Mouse (Mus musculus): ENCODE results near the gene Gart. TPM values are rescaled to one million over a fixed set of nuclear protein-coding genes. Genes with fewer than 3 reads are reported as not detected.
A peak's percentile ranks its signal among the peaks of the same experiment; 100 is the strongest.

Gene Gart
- total and polyA plus RNA-seq, 3 experiments = 356 to 722 (median 517) TPM

GRCm38 (mm10) chr16:91601693-91602092, 45.1 kb downstream of the Gart start (continued):
- peak; percentile 22; the same call in 1 of the 2 replicates for TF ChIP-seq BHLHE40 (IDR thresholded peaks at IDR 0.05; ENCODE audit: low read depth, low read length)
- no peak for TF ChIP-seq USF1 (IDR thresholded peaks at IDR 0.05; ENCODE audit: low read depth, low read length)
- no peak for TF ChIP-seq HCFC1 (IDR thresholded peaks at IDR 0.05; ENCODE audit: low read depth, low read length)

DNA sequence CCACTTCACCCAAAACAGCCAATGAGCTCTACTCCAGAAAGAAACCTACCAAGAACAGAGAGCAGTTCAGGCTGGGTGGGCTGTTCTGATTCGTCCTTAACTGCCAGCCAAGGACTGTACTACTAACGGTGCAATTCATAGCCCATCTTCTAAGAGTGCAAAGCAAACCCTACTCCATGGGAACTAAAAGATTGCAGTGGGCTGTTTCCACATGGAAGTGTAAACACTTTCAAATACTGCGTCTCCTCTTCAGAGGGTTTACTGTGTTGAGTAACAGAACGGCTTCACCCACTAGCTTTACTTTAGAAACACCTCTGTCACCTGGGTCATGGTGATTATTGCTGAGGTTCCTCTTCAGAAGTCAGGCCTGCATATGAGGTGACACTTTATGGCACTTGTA, 45.7 kb downstream of the Gart start:
- no peaks in the 10 kb centered on the region for H3K79me2 ChIP-seq (replicated peaks; ENCODE audit: control insufficient read depth, extremely low read depth, insufficient read depth, poor library complexity, severe bottlenecking)
- H3K36me3 ChIP-seq (replicated peaks in 1 of 2; ENCODE audit: control insufficient read depth in 1 of 2, insufficient read depth in 1 of 2, low read length in 1 of 2) = no peaks in the 10 kb centered on the region
- DNase-seq (ENCODE audit: extremely low read depth) = no peak
- TF ChIP-seq MAZ (IDR thresholded peaks at IDR 0.05; ENCODE audit: low read depth, low read length) = no peak
- no peak for TF ChIP-seq TBP (conservative IDR thresholded peaks at IDR 0.05; ENCODE audit: low read depth, low read length)
- no peak for TF ChIP-seq ELF1 (IDR thresholded peaks at IDR 0.05; ENCODE audit: low read depth, low read length)
- no peak for TF ChIP-seq EP300 (IDR thresholded peaks at IDR 0.05; ENCODE audit: low read length)
- TF ChIP-seq NRF1 (IDR thresholded peaks at IDR 0.05; ENCODE audit: low read depth, low read length) = no peak
- TF ChIP-seq USF1 (IDR thresholded peaks at IDR 0.05; ENCODE audit: low read depth, low read length) = no peak
- no peak for TF ChIP-seq MEF2A (IDR thresholded peaks at IDR 0.05; ENCODE audit: borderline replicate concordance, low read depth, low read length)
- no peak for TF ChIP-seq BHLHE40 (IDR thresholded peaks at IDR 0.05; ENCODE audit: low read depth, low read length)
- no peak for TF ChIP-seq MAX (IDR thresholded peaks at IDR 0.05; ENCODE audit: low read length)
- no peak for TF ChIP-seq JUN (IDR thresholded peaks at IDR 0.05; ENCODE audit: insufficient read depth, low read depth, low read length)
- TF ChIP-seq SMC3 (IDR thresholded peaks at IDR 0.05; ENCODE audit: low read depth, low read length) = no peak
- TF ChIP-seq RCOR1 (conservative IDR thresholded peaks at IDR 0.05; ENCODE audit: low read depth, low read length) = no peak
- TF ChIP-seq ZMIZ1 (IDR thresholded peaks at IDR 0.05; ENCODE audit: low read depth, low read length) = no peak
- no peak for TF ChIP-seq MXI1 (IDR thresholded peaks at IDR 0.05; ENCODE audit: low read depth, low read length)
- TF ChIP-seq ETS1 (conservative IDR thresholded peaks at IDR 0.05; ENCODE audit: low read depth, low read length) = no peak
- no peak for TF ChIP-seq JUND (conservative IDR thresholded peaks at IDR 0.05; ENCODE audit: low read depth, low read length)
- dilution Hi-C loops (cut with MboI; ENCODE audit: extremely low pct_ligation_motif_present, extremely low pct_unique_long_range_greater_than_20kb, low sequenced_read_pairs) = no loop called here
- H3K4me1 ChIP-seq (ENCODE audit: control insufficient read depth in 1 of 2, insufficient read depth in 2 of 2) = peaks cover 6 to 21% of the 10 kb centered on the region in 2 experiments
- in situ Hi-C loops (cut with MboI; ENCODE audit: low pct_ligation_motif_present, low pct_unique_long_range_greater_than_20kb, low sequenced_read_pairs) = no loop called here
- peaks cover 14% of the 10 kb centered on the region for H3K27me3 ChIP-seq (replicated peaks)
- H3K4me3 ChIP-seq (replicated peaks in 1 of 3; ENCODE audit: low read depth in 2 of 3, low read length in 2 of 3, poor library complexity in 1 of 3) = no peak overlapping the region
- no peak overlapping the region for H3K4me2 ChIP-seq (ENCODE audit: insufficient read depth, low read depth, poor library complexity, severe bottlenecking)
- H3K27ac ChIP-seq (ENCODE audit: insufficient read depth, low read depth) = no peak overlapping the region
- H3K9me3 ChIP-seq (replicated peaks; ENCODE audit: low read length) = no peaks in the 10 kb centered on the region
- H3K9ac ChIP-seq (ENCODE audit: insufficient read depth, low read depth) = no peak overlapping the region

GRCm38 (mm10) chr16:91599242-91599641, 47.5 kb downstream of the Gart start:
- in situ Hi-C loops (cut with MboI; ENCODE audit: low pct_ligation_motif_present, low pct_unique_long_range_greater_than_20kb, low sequenced_read_pairs) = loop anchor here (5.0 to 10.0 kb wide), 2 partner anchors 87 to 234 kb away; no protein-coding TSS in a partner anchor
- Histone ChIP-seq H3K4me1 (ENCODE audit: control insufficient read depth in 1 of 2, insufficient read depth in 2 of 2) (peaks cover 9 to 28% of the 10 kb centered on the region in 2 experiments), H3K79me2 (replicated peaks; ENCODE audit: control insufficient read depth, extremely low read depth, insufficient read depth, poor library complexity, severe bottlenecking) (no peaks in the 10 kb centered on the region), H3K27ac (ENCODE audit: insufficient read depth, low read depth) (no peak overlapping the region), H3K4me3 (replicated peaks in 1 of 3; ENCODE audit: low read depth in 2 of 3, low read length in 2 of 3, poor library complexity in 1 of 3) (no peak overlapping the region), H3K9ac (ENCODE audit: insufficient read depth, low read depth) (no peak overlapping the region), H3K4me2 (ENCODE audit: insufficient read depth, low read depth, poor library complexity, severe bottlenecking) (no peak overlapping the region; the same call in 1 of the 2 replicates), H3K9me3 (replicated peaks; ENCODE audit: low read length) (no peaks in the 10 kb centered on the region), H3K27me3 (replicated peaks) (peaks cover 14% of the 10 kb centered on the region), H3K36me3 (replicated peaks in 1 of 2; ENCODE audit: control insufficient read depth in 1 of 2, insufficient read depth in 1 of 2, low read length in 1 of 2) (peaks cover 0 to 4% of the 10 kb centered on the region in 2 experiments)
- no peak for DNase-seq (ENCODE audit: extremely low read depth)
- no peak for TF ChIP-seq NRF1 (IDR thresholded peaks at IDR 0.05; ENCODE audit: low read depth, low read length)
- TF ChIP-seq HCFC1 (IDR thresholded peaks at IDR 0.05; ENCODE audit: low read depth, low read length) = no peak
- peak in 1 of 2 experiments; percentile 52; a peak in 2 of 4 replicates for TF ChIP-seq CTCF (conservative IDR thresholded peaks at IDR 0.05 in 1 of 2, IDR thresholded peaks at IDR 0.05 in 1 of 2; ENCODE audit: low read depth in 2 of 2, low read length in 2 of 2)
- peak; percentile 38 for TF ChIP-seq RAD21 (IDR thresholded peaks at IDR 0.05; ENCODE audit: low read depth, low read length)
- dilution Hi-C loops (cut with MboI; ENCODE audit: extremely low pct_ligation_motif_present, extremely low pct_unique_long_range_greater_than_20kb, low sequenced_read_pairs) = no loop called here
